Mouse (Mus musculus) kidney, adult 11 months (tissue): ENCODE data around the gene Slc30a3.

Experiments used
- DNase-seq: peaks from one replicate; pipeline ENCODE4 v3.0.0; 2022

The Slc30a3 gene

DNA sequence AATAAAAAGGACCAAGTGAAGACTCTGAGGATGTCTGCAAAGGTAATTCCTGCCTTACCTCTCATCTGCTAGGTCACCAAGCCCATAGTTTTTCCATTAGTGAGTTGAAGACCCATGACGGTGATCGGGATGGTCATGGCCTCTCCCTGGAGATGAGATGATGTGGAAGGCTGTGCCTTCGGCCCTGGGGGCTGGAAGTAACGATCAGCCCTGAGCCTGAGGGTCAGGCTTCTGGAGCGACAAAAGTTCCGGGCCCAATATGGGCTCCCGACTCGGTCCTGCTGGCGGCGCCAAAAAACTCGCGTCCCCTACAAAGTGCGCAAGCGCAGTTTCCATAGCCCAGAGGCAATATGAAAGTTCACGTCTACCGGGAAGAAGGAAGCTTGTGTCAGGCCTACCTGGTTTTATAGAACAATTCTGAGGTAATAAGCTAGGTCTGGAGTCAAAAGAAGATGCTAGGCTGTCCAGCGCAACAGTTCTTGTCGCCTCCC lies at the start of gene Slc30a3:
Gene Slc30a3 (minus strand): TSS at position 238 of the 491 bp plus-strand sequence.
- no peak for DNase-seq

DNA sequence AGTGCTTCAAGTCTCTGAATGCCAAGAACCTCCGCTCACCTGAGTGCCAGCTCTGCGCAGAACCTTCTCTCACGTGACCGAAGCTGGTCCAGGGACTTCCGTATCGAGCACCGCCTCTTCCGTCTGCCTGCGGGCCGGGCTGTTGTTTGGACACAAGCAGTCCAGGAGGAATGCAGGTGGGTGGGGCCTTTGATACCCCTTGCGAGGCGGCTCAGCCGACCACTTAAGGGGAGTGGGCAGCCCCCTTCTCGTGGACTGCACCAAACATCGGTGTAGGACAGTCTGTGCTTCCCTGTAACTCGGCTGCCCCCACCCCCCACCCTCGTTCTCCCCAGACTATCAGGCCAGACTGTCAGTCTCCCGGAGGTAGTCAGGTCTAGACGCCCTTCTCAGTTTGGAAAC lies 46.1 kb upstream of the Slc30a3 start, which contains the start of gene Mpv17:
Gene Mpv17 (minus strand): TSS at position 100 of the 402 bp plus-strand sequence.
- peak; percentile 93 for DNase-seq

DNA sequence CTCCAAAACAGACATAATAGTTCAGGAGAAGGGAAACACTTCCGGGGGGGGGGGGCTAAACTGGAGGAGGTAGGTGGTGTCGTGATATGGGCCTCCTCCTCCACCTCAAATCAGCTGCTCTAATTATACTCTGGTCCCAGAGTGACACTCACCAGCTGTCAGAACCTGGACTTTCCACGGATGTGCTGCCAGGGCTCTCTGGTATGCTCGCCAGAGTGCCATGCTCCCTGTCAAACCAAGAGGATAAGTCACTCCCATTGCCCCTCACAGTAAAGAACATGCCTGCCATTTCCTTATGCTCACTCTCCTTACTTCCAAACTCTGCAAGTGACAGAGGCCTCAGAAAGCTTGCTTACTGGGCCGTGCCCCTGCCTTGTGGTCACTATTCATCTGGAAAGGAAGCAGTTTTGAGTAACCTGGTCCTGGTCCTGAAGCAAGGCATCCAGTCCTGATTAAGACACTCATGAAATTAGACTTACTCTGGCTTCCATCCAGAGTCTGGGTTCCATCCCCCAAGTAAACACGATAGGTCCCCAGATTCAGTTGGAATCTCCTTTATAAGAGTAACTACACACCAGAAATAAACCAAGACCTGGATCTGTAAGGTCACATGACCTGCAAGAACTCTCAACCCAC lies 45.6 kb upstream of the Slc30a3 start:
- no peak for DNase-seq

DNA sequence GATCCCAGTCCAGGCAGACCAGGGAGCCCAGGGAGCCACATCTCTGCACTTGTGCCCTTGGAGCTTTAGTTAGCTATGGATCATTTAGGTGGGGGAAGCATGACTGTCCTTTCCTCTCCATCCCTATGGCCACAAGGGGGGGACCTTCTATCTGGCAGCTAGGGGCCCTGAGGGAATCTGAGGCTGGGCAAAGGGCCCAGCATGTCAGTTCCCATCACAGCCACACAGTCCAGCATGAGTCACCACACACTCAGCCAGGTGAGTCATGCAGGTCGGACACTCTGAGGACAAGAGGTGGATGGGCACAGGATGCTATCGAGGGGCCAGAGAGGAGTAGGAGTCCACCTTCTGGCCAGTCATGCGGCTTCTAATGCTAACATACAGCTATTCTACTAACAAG lies 43.7 kb upstream of the Slc30a3 start:
- DNase-seq, result no peak

DNA sequence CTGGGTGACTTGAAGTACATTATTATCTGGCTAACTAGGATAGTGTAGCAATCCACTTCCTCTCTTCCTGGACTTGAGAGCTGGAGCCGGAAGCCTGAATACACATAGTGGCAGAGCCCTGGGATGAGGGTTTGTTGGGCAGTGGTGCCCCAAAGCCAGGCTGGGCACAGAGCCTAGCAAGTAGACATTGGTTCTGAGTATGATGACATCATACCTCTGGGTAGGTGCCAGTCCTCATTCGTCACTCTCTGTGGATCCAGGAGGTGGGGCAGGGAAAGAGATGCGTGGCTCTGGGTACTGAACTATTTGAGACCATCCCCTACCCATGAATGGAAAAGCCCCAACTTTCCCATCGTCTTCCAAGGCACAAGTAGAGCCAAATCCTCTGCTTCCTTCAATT lies 41.7 kb upstream of the Slc30a3 start:
- DNase-seq, result no peak

DNA sequence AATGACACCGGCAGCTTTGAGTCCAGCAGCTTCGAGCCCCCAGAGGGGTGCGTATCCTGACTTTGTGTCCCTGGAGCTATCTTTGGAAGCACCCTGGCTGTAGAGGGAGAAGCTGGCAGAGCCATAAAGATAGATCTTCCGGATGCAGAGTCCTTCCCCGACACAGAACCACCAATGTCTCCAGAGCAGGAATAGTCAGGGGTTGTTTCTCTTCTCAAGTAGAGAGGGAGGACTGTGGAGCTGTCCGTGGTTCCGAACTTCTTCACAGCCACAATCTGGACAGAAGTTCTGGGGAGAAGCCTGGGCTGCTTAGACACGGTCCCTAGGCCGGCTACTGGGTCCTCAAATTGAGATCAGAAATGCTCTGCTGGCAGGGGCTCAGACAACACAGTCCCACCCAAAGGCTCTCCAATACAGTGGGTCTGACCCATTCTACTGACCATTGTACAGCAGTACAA lies 31.0 kb upstream of the Slc30a3 start:
- DNase-seq, result no peak

DNA sequence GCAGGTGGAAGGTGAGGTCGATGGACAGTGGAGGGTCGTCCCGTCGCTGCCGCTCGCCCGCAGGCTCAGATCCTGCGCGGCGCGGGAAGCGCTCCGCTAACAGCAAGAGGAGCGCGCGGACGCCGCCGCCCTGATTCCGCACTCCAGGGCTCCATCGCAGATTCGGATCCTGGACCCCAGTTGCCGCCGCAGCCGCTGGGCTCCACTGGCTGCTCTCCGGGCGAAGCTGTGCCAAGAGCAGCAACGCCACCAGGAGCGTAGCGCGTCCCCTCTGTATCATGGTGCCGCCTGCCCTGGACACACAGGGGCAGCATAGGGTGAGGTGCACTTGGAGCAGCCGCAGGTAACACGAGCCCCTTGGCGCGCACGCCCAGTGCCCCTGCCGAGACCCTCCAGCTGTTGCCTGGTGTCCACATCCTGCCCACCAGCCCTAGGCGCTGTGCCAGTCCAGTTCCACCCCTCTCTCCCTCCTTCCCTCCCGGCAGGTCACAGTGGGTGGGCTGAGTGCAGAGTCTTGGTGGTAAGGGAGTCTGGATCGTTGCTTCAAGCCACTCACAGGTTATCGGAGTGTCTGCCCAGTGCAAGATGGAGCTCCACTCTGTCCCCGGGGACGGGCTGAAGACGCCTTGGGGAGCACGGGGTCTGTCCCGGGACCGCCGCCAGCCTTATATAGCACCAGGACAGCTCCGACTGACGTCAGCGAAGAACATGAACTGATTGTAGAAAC lies 30.4 kb upstream of the Slc30a3 start, which contains the start of gene Ucn:
Gene Ucn (minus strand): TSS at position 589 of the 727 bp plus-strand sequence.
- no peak for DNase-seq

DNA sequence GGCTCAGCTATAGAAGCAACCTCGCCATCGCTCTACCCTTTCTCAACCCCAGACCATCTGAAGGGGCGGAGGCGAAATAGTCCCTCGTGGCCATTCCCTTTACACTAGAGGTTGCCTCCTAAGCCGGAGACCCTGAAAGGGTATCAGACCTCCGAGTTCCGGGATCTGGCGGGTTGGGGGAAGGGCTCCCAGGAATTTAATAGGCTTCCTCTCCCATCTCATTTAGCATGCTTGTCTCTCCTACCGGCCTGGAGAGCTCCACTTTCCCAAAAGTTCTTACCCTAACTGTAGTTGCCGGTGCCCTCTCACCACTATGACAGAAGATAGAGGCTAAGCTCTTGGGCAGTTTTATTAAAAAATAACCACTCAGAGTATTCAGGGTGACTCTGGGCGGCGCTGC lies 29.6 kb upstream of the Slc30a3 start:
- DNase-seq, result no peak

DNA sequence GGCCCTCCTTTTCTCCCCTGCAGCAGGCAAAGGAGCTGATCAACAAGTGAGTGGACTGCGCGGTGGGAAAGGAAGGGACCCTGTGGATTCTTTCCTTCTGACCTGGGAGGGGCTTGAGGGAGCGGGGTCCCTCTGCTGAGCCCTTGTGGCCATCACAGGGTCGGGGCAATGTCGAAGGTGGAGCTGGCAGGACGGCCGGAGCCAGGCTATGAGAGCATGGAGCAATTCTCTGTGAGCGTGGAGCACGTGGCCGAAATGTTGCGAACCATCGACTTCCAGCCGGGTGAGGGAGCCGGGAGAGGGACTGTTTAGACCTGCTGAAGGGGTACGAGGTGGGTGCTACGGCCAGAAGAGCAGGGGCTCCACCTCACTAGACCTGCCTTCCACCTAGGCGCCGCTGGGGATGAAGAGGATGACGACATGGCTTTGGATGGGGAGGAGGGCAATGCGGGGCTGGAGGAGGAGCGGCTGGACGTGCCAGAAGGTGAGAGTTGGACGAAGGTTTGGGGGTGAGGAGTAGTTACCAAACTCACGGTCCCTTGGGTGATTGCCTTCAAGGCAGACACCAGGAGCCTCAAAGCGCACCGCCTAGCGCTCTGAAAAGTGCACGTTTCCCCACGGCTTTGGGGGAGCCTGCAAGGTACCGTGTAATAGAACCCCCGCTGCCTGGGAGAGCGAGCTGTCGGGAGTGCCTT lies 28.8 kb upstream of the Slc30a3 start:
- no peak for DNase-seq

DNA sequence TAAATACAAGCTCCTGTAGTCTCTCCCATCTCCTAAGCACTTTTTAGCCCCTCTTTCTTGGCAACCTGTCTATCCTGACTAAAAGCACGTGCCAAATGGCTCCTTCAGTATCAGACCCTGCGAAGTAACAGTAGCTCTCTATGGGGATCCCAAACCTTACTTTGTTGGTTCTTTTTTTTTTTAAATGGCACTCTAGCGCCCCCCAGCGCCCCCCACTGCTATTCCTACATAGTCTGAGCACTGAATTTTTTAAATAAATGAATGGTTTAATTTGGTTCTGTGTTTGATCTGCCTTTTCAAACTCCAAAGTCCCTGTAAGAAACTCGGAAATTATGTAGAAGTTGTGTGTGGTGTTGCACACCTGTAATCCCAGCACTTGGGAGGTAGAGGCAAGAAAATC lies 18.0 kb upstream of the Slc30a3 start:
- no peak for DNase-seq

DNA sequence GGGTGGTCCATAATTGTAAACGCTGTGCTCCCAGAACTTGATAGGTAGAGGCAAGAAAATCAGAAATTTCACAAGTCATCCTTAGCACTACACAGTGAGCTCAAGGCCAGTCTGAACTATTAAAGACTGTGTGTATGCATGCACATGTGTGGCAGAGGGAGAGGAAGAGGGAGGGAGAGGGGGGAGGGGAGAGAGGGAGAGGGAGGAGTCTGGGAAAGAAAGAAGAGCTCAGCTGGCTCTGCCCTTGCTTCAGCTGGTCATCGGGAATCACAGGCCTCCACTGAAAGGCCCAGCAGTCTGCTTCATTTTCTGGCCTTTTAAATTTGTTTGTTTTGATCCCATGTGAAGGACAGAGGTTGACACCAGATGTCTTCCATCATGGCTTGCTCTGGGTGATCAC lies 15.4 kb upstream of the Slc30a3 start:
- DNase-seq, result no peak

DNA sequence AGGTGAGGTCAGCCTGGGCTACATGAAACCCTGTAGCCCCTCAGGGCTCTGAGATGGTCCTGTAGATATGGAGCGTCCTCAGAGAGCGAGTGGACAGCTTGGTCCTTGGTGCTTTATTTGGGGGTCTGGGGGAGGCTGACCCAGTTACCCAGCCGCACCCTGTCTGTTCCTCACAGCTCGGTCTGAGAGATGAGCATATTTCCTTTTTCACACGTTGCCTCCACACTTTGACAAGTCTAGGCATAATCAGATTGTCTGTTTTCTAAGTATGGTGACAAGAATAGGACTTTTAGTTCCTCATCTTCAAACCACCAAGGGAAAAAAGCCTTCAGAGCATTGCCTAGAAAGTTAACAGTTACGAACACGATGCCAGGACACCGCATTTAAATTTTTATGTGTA lies 13.1 kb upstream of the Slc30a3 start:
- DNase-seq, result no peak

DNA sequence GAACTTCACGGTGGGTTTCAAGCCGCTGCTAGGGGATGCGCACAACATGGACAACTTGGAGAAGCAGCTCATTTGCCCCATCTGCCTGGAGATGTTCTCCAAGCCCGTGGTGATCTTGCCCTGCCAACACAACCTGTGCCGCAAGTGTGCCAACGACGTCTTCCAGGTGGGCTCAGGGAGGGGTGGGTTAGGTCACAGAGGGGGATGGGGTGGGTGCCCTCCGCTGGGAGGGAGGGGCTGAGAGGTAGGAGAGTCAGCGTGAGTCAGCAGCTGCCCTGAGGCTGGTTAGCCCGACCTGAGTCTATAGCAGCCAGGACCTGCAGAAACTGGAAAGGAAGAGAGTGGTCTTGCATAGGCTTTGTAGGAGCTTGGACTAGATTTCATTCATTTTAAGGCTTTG lies 8.9 kb upstream of the Slc30a3 start:
- DNase-seq, result no peak

DNA sequence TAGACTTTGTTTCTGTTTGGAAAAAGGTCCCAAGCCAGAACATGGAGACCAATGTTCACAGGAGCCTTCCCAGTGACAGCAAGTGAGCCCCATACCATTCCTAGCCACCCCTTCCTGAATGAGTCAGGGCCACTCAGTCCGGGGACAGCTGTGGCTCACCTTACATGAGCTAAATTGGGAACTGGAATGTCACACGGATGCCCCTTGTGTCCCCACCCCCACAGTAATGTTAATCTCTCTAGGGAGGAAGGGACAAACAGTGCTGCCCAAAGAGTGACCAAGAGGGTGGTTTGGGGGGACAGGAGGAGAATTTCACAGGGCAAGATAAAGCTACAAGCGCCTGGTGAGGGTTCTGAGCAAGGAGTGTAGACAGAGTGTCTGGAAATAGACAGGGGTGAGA lies 8.3 kb upstream of the Slc30a3 start, which contains the start of gene Trim54:
Gene Trim54 (plus strand): TSS at position 359 of the 400 bp plus-strand sequence.
- DNase-seq, result no peak

DNA sequence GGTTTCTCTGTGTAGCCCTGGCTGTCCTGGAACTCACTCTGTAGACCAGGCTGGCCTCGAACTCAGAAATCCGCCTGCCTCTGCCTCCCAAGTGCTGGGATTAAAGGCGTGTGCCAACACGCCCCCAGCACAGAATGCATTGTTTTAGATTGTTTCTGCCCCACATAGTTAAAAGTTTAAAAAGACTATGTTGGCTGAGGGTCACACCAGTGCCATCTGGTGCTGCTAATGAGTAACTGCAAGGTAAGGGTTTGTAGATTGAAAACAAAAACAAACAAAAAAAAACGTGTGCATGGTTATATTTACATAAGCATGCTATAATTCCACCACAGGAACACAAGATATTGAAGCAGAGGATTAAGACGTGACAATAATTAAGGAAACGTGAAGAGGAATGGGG lies 2.7 kb upstream of the Slc30a3 start:
- DNase-seq, result no peak

DNA sequence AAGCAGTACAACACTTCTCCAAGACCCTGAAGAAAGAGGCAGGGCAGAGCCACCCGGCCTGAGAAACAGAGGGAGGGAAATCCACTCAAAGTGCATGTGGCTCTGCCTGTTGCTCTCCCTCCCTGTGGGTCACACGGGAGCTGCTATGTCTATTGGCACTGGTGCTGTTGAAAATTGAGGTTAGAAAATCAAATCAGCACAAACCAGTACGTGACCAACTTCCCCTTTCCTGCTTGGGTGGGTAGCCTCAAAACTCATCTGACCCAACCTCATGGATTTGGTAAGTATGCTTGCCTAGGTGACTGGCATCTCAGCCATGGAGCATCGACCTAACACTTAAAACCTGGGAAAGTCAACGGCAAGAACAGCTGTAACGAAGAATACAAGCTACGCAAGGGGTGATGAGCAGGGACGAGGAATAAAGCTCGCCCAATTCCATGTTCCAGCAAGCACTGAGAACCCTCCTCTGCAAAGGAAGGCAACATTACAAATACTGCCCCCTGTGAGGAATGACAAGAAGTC lies 2.2 kb downstream of the Slc30a3 start, which contains the start of gene Dnajc5g:
Gene Dnajc5g (plus strand): TSS at position 472 of the 522 bp plus-strand sequence.
- DNase-seq, result no peak

DNA sequence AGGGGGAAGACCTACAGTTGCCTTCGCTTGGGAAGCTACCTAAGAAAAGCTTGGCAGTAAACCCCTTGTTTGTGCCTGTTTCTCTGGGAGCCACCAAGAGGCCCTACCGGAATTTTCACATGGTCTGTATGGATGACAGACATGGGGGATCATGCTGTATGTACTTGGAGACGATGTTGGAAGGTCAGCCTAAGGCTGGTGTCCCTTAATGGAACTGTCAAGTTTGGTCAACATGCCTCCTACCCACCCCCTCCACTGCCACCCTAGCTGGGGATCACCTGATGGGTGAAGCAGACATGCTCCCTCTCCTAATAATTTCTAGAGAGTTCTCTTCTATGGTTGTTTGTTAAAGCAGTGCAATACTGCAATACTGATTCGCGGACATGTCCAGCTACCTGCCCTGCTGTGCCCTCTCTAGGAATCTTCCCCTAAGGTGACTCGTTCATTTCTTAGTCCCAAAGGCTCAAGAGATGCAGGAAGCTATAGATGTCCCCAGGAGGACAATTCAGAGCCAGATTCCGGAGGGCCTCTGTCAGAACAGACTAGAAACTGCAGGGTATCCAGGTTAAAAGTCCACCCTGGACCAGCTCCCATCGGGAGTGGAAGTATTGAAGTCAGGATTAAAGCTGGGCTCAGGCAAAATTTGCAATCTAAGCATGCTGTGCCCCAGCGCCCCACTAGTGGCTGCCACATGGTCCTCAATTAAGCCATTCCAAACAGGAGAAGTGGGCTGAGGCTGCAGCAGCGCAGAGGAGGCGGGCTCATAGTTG lies 12.1 kb downstream of the Slc30a3 start:
- DNase-seq, result no peak

DNA sequence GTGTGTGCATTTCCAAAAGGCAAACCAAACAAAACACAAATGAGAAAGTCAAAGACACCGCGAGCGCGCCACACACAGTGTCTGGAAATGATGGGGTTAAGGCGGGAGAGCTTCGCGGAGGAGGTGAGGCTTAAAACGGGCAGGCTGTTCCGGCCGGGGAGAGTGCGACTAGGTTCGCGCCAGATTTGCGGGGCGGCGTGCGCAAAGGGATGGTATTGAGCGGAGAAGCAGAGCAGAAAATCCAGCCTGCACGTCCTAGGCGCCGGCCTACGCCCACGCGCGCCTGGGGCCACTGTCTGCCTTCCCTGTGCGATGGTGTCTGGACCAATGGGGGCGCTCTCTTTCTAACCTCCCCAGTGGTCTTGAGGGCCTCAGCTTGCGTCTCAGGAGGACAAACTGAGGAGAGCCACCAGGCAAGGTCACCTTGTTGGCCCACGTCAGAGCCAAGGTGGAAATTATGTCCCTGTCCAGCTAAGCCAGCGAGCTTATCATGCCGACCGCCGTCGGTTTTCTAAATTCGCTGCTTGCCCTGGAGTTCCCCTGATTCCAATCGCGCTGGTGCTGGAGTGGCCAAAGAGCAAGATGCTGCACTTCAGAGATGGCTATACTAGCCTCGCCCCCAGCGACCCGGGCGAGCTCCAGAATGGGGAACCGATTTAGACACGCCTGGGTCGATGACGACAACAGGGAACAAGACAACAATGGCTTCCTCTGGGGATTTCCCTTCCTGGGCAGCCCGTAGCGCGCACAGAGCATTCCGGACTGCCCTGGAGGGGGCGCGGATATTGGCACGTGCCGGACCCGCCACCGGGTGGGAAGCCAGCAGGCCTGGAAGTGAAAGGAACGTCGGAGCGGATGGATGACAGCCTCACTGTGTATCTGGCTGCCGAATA lies 13.0 kb downstream of the Slc30a3 start:
- peak; percentile 30 for DNase-seq

DNA sequence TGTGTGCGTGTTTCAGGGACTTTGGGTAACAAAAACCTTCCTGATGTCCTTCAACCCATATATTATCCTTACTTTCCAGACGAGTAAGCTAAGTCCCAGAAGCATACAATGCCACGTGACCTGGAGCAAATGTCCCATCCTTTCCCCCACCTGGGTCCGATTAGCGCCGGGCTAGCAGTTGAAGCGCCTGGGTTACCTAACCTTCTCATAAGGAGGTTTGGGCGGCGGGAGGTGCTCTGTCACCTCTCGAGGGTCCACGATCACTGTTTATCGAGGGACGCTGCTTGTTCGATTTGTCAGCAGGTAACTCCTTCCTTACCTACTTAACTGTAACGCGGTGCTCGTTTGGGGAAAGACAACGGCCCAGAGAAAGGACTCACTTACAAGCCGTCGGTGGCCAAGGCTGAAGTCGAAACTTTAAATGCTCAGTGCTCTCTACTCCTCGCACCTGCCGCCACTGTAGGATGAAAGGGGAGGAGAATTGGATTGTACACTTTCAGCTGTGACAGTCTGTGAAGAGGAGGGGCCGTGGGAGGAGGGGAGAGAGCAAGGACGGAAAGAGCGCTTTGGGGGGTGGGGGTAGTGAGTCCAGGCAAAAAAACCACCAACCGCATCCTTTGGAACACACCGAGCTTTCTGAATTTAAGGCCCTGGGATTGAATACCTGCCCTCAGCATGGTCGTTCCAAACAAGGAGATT lies 13.8 kb downstream of the Slc30a3 start:
- DNase-seq, result no peak

DNA sequence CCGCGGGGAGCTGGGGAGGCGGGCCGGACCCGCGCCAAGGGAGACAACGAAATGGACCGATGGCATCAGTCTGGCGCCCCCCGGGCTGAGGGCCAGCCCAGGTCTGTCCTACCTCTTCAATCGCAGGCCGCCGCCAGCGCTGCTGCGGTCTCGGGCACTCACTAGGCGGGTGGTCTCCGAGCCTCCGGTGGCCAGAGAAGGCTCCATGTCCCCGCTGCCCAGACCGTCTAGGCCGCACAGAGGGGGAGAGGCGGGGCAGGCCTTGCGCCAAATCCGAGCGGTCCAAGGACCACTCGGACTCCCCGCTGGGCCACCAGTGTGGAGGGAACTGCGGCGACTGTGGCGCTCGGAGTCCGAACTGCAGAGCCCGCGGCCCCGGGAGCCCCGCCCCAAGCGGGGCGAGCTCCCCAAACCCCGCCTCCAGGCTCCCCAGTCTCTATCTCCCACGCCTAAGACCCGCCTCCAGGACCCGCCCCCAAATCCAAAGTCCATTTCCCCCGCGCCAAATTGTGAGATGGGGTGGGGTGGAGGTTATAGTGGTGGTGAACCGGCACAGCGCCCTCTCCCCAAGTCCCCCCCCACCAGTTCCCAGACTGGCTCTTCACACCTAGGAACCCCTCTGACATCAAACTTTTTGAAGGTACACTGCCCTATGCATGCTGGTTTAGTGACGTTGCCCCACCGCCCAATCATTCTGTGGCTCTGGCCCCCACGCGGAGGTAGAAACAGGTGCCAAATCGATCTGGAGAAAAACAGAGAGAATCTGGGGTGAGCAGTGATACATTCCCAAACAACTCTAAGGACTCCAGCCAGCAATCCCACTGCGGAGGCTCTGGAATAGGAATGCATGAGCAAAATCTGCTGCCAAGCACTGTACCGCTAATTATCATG lies 14.6 kb downstream of the Slc30a3 start:
- DNase-seq, result peak; percentile 49
